Mouse (Mus musculus): ENCODE results near the gene Cd59b. TPM values are rescaled to one million over a fixed set of nuclear protein-coding genes. Genes with fewer than 3 reads are reported as not detected.

Cd59b gene
- polyA plus RNA-seq (2012; fragmentation: generic; extraction: Trizol), result under 1 TPM in 1 of 2 experiments, not detected in 1; 0.21 TPM

GRCm38 (mm10) chr2:104069704-104070185 is at the start of gene Cd59b:
TSS of gene Cd59b (plus strand) at chr2:104069849.

DNA sequence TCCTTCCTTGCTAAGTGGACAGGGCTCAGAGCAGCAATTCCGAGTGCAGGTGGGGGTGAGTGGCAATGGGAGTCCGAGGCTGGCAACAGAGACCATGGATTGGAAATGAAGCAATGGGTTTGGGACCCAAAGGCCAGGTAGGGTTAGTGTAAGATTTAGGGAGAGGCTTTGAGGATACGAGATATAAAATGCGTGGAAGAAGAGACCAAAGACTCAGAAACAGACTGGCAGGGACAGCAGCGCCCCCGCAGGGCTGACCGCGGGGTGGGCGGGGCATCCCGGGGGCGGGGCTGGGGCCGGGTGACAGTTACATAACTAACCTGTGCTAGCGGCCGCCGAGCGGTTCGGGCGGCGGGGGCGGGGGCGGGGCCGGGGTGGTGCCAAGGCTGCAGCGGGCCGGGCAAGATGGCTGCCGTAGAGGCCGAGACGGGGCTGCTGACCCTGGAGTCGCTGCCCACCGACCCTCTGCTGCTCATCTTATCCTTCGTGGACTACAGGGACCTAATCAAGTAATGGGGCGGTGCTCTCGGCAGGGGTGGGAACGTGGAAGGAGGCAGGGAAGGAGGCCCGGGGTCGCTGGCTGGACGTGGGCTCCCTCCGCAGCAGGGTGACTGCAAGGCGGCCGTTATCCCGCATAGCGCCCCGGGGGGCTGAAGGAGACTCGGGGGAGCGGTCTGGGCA is 42.1 kb upstream of the Cd59b start, which contains the start of gene Fbxo3:
Fbxo3 (plus strand) TSS at position 264 of the 681 bp plus-strand sequence.

GRCm38 (mm10) chr2:104028139-104028723 is 41.4 kb upstream of the Cd59b start, which contains the start of gene 4931422A03Rik:
TSS of gene 4931422A03Rik (minus strand) at chr2:104028361.

DNA sequence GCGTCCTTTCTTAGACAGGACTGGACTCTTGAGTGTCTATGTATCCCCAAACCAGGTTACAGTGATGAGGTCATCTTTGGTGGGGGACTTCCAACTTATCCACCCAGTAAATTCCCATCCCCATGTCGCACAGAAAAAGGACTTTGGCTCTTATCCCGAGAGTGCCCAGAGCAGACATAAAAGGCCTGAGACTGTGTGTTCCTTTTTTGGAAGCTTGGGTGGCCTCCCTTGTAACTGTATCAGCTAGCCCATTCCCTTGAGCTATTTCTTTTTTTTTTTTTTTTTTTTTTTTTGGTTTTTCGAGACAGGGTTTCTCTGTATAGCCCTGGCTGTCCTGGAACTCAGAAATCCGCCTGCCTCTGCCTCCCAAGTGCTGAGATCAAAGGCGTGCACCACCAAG is 4.1 kb upstream of the Cd59b start, which contains the start of gene Gm10912:
Gm10912 (plus strand) TSS at position 301 of the 400 bp plus-strand sequence.

DNA sequence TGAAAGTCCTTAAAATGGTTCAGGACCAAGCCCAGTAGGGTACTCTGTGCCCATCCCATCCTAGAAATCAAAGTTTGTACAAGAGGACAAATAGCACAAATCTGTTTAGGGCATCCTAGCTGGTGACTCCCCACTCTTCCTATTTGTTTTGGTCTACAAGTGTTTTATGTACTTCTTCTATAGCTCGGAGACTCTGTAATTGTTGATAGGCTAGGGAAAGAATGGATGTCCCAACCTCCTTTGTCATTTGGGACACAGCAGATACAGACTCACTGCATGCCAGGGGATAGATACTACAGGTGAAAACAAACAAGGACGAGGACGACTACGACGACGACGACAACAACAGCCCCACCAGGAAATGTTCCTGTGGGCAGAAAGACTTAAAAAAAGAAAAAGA is 1.2 kb upstream of the Cd59b start, which contains the start of gene Gm10799:
Gm10799 (minus strand) TSS at position 101 of the 400 bp plus-strand sequence.

GRCm38 (mm10) chr2:104095741-104096213 is 26.1 kb downstream of the Cd59b start, which contains the start of gene Cd59a:
TSS of gene Cd59a (plus strand) at chr2:104095801.

GRCm38 (mm10) chr2:104122505-104123378 is 53.1 kb downstream of the Cd59b start, which contains the start of gene A930018P22Rik:
TSS of gene A930018P22Rik (plus strand) at chr2:104122769.

Other genes starting within 250 kb of the Cd59b start
- under 1 TPM in 1 of 2 experiments, not detected in 1; 0.06 TPM for gene Lmo2, start 111.9 kb upstream of the Cd59b start, polyA plus RNA-seq (2012; fragmentation: generic; extraction: Trizol)
- 10 to 100 TPM in 1 of 2 experiments, under 1 TPM in 1; 0.61 to 10.9 TPM for gene Fbxo3, start 42.1 kb upstream of the Cd59b start, polyA plus RNA-seq (2012; fragmentation: generic; extraction: Trizol)
- under 1 TPM; 0.02 to 0.37 TPM for gene 4931422A03Rik, start 41.5 kb upstream of the Cd59b start, polyA plus RNA-seq (2012; fragmentation: generic; extraction: Trizol)
- under 1 TPM in 1 of 2 experiments, not detected in 1; 0.04 TPM for gene Gm10912, start 4.0 kb upstream of the Cd59b start, polyA plus RNA-seq (2012; fragmentation: generic; extraction: Trizol)
- gene Gm10799, start 1.3 kb upstream of the Cd59b start, polyA plus RNA-seq (2012; fragmentation: generic; extraction: Trizol), result not detected
- 10 to 100 TPM in 1 of 2 experiments, under 1 TPM in 1; 0.55 to 11.3 TPM for gene Cd59a, start 26.0 kb downstream of the Cd59b start, polyA plus RNA-seq (2012; fragmentation: generic; extraction: Trizol)
- not detected for gene A930018P22Rik, start 52.9 kb downstream of the Cd59b start, polyA plus RNA-seq (2012; fragmentation: generic; extraction: Trizol)

Data from C3H10T1/2 (cell line).